Mouse (Mus musculus) myocyte (in vitro differentiated cells): ENCODE data around the gene Rfx3. TPM values are rescaled to one million over a fixed set of nuclear protein-coding genes. Genes with fewer than 3 reads are reported as not detected.

Experiments used
- H3K27me3 ChIP-seq: one replicate; pipeline ENCODE4 v1.6.1; 2011; ENCODE audit not compliant: control insufficient read depth, insufficient read depth, insufficient read length
- H3K36me3 ChIP-seq: one replicate; pipeline ENCODE4 v1.6.1; 2011; ENCODE audit not compliant: control insufficient read depth, insufficient read depth
- H3K4me2 ChIP-seq: one replicate; pipeline ENCODE4 v1.6.1; 2011; ENCODE audit warnings: low read depth, control low read depth
- H3K4me3 ChIP-seq: one replicate; pipeline ENCODE4 v1.5.1; 2011; ENCODE audit warnings: mild to moderate bottlenecking, control low read depth, moderate library complexity
- H3K79me2 ChIP-seq: one replicate; pipeline ENCODE4 v1.6.1; 2011; ENCODE audit not compliant: control insufficient read depth, insufficient read depth
- H3ac ChIP-seq: one replicate; pipeline ENCODE4 v1.6.1; 2011; ENCODE audit not compliant: control insufficient read depth, insufficient read length
- CEBPB ChIP-seq: IDR thresholded peaks from 2 replicates; pipeline ENCODE4 v1.6.1; 2011; ENCODE audit warnings: mild to moderate bottlenecking, moderate library complexity; ENCODE audit not compliant: poor library complexity, insufficient read depth, severe bottlenecking
- E2F4 ChIP-seq: IDR thresholded peaks from one replicate; pipeline ENCODE4 v1.6.1; 2011; ENCODE audit warnings: mild to moderate bottlenecking, control low read depth, moderate library complexity; ENCODE audit not compliant: insufficient read depth
- MAX ChIP-seq: IDR thresholded peaks from one replicate; pipeline ENCODE4 v1.6.1; 2011; ENCODE audit warnings: low read depth, mild to moderate bottlenecking, control low read depth
- MYOD1 ChIP-seq, 3 experiments: IDR thresholded peaks; one replicate each; pipeline ENCODE4 v1.6.1; 2011; ENCODE audit warnings: control low read depth in 2 of 3, low read depth in 2 of 3, mild to moderate bottlenecking in 2 of 3, moderate library complexity in 1 of 3; ENCODE audit not compliant: insufficient read length in 2 of 3, control insufficient read depth in 1 of 3
- MYOG ChIP-seq, 3 experiments: IDR thresholded peaks; one replicate each; pipeline ENCODE4 v1.6.1; 2011; ENCODE audit warnings: control low read depth in 2 of 3, low read depth in 2 of 3, mild to moderate bottlenecking in 2 of 3; ENCODE audit not compliant: insufficient read length in 2 of 3, control insufficient read depth in 1 of 3, insufficient read depth in 1 of 3
- POLR2A ChIP-seq: IDR thresholded peaks from one replicate; pipeline ENCODE4 v1.6.1; 2011; ENCODE audit warnings: low read depth, mild to moderate bottlenecking, control low read depth, moderate library complexity; ENCODE audit not compliant: insufficient read length
- POLR2AphosphoS2 ChIP-seq: IDR thresholded peaks from one replicate; pipeline ENCODE4 v1.6.1; 2011; ENCODE audit warnings: low read depth, control low read depth; ENCODE audit not compliant: insufficient read length
- REST ChIP-seq: IDR thresholded peaks from one replicate; pipeline ENCODE4 v1.6.1; 2011; ENCODE audit warnings: mild to moderate bottlenecking, control low read depth, moderate library complexity; ENCODE audit not compliant: insufficient read depth, insufficient read length
- SRF ChIP-seq: IDR thresholded peaks from one replicate; pipeline ENCODE4 v1.6.1; 2011; ENCODE audit warnings: low read depth; ENCODE audit not compliant: control insufficient read depth, insufficient read length
- TCF12 ChIP-seq: IDR thresholded peaks from one replicate; pipeline ENCODE4 v1.6.1; 2011; ENCODE audit warnings: mild to moderate bottlenecking, control low read depth; ENCODE audit not compliant: poor library complexity, insufficient read depth, severe bottlenecking
- TCF3 ChIP-seq: IDR thresholded peaks from one replicate; pipeline ENCODE4 v1.6.1; 2011; ENCODE audit warnings: low read depth, control low read depth; ENCODE audit not compliant: insufficient read length
- USF1 ChIP-seq: IDR thresholded peaks from one replicate; pipeline ENCODE4 v1.6.1; 2011; ENCODE audit warnings: low read depth, mild to moderate bottlenecking, control low read depth, moderate library complexity
- polyA plus RNA-seq: library from polyadenylated mRNA; unstranded; fragments of >200 nt; fragmentation: generic; extraction: Trizol; gene quantifications from one replicate; pipeline ENCODE4 v1.2.1, GENCODE M21; 2012; ENCODE audit warnings: missing spikeins

Gene Rfx3
- polyA plus RNA-seq, 1 experiment: 0.94 TPM

DNA sequence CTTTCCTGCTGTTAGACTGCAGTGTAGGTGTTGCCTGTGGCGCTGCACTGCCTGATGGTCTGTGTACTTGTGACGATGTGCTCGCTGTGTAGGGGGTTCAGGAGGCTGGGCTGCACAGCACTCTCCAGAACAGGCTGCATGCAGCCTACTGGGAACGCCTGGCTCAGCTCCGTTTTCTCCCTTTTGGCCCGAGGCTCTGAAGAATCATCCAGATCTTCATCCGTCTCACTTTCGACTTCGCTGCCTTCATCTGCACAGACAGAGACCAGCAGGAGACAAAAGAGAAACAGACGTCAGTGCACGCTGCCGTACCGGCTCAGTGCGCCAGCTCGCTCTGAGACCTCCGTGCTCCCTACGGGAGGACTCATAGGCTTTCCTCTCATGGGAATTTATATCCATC, 242.5 kb downstream of the Rfx3 start:
- no peak overlapping the region for H3K4me2 ChIP-seq
- no peak for TF ChIP-seq REST
- TF ChIP-seq E2F4: no peak
- no peak for TF ChIP-seq USF1
- no peak for TF ChIP-seq MYOD1 (IDR thresholded peaks at IDR 0.05; ENCODE audit: control insufficient read depth in 1 of 3, insufficient read length in 2 of 3, low read depth in 2 of 3)
- no peak for TF ChIP-seq MYOG (IDR thresholded peaks at IDR 0.05; ENCODE audit: control insufficient read depth in 1 of 3, insufficient read depth in 1 of 3, insufficient read length in 2 of 3, low read depth in 2 of 3)
- TF ChIP-seq TCF3: no peak
- TF ChIP-seq TCF12: no peak
- no peak for TF ChIP-seq POLR2AphosphoS2
- peaks cover 19% of the 10 kb centered on the region for H3K36me3 ChIP-seq
- no peaks in the 10 kb centered on the region for H3K79me2 ChIP-seq
- H3K4me3 ChIP-seq: no peak overlapping the region
- no peak overlapping the region for H3ac ChIP-seq
- H3K27me3 ChIP-seq: no peaks in the 10 kb centered on the region

DNA sequence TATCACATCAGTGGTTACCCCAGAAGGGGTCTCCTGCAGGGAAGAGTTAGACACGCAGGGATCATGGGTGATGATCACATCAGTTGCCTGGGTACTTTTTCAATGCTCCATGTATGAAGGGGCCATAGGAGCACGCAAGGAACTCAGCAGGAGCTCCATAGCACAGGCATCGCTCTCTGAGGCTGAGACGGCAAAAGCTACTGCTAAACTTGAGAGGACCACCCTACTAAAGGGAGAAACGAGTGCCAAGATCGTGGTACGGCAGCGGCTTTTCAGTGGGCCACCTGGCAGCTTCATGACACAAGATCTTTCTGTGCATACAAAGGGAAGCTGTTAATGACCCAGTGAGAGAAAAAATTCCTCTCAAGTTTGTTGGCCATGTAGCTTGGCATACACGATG, 250.7 kb downstream of the Rfx3 start:
- H3K79me2 ChIP-seq: no peaks in the 10 kb centered on the region
- no peak overlapping the region for H3K4me3 ChIP-seq
- H3ac ChIP-seq: no peak overlapping the region
- TF ChIP-seq TCF3 (no peak), SRF (no peak), MYOG (IDR thresholded peaks at IDR 0.05; ENCODE audit: control insufficient read depth in 1 of 3, insufficient read depth in 1 of 3, insufficient read length in 2 of 3, low read depth in 2 of 3) (no peak), MAX (no peak), E2F4 (no peak), MYOD1 (IDR thresholded peaks at IDR 0.05; ENCODE audit: control insufficient read depth in 1 of 3, insufficient read length in 2 of 3, low read depth in 2 of 3) (no peak), POLR2AphosphoS2 (no peak), POLR2A (no peak), CEBPB (no peak), USF1 (no peak), REST (no peak), TCF12 (no peak)
- H3K36me3 ChIP-seq: peaks cover 5% of the 10 kb centered on the region
- H3K4me2 ChIP-seq: no peak overlapping the region
- no peaks in the 10 kb centered on the region for H3K27me3 ChIP-seq

GRCm38 (mm10) chr19:27759347-27759746, 251.6 kb downstream of the Rfx3 start:
- peaks cover 5% of the 10 kb centered on the region for H3K36me3 ChIP-seq
- no peak overlapping the region for H3ac ChIP-seq
- TF ChIP-seq E2F4 (no peak), CEBPB (no peak), POLR2A (no peak), POLR2AphosphoS2 (no peak), MAX (no peak), MYOD1 (IDR thresholded peaks at IDR 0.05; ENCODE audit: control insufficient read depth in 1 of 3, insufficient read length in 2 of 3, low read depth in 2 of 3) (no peak)
- H3K4me2 ChIP-seq: no peak overlapping the region
- H3K4me3 ChIP-seq: no peak overlapping the region
- H3K79me2 ChIP-seq: no peaks in the 10 kb centered on the region
- H3K27me3 ChIP-seq: no peaks in the 10 kb centered on the region

DNA sequence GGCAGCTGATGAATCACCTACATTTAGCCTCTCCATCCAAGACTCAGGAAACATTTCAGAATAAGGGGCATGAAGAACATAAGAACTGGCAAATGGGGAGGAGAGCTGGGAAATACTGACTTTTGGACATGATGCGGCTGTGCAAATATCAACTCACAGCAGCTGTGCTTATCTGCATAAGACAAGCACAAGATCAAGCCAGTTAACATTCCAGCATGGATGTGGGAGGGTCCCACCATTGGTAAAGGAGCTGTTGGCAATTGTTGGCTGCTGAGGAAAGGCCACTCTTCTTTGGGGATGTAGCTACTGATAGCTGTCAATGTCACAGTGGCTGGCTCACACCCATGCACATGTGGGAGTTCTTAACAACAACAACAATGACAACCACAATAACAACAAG, 263.7 kb downstream of the Rfx3 start:
- H3ac ChIP-seq: no peak overlapping the region
- H3K36me3 ChIP-seq: no peaks in the 10 kb centered on the region
- TF ChIP-seq POLR2A (no peak), CEBPB (no peak)
- H3K4me3 ChIP-seq: no peak overlapping the region
- no peak overlapping the region for H3K4me2 ChIP-seq
- H3K79me2 ChIP-seq: no peaks in the 10 kb centered on the region
- no peaks in the 10 kb centered on the region for H3K27me3 ChIP-seq

GRCm38 (mm10) chr19:27738908-27739307, 272.1 kb downstream of the Rfx3 start:
- no peaks in the 10 kb centered on the region for H3K36me3 ChIP-seq
- TF ChIP-seq CEBPB (no peak), REST (no peak), MYOG (IDR thresholded peaks at IDR 0.05; ENCODE audit: control insufficient read depth in 1 of 3, insufficient read depth in 1 of 3, insufficient read length in 2 of 3, low read depth in 2 of 3) (peak in 1 of 3 experiments; percentile 70), MYOD1 (IDR thresholded peaks at IDR 0.05; ENCODE audit: control insufficient read depth in 1 of 3, insufficient read length in 2 of 3, low read depth in 2 of 3) (peak in 2 of 3 experiments; percentile 55 to 89), TCF12 (peak; percentile 45), USF1 (no peak)
- H3ac ChIP-seq: no peak overlapping the region
- H3K27me3 ChIP-seq: no peaks in the 10 kb centered on the region
- H3K79me2 ChIP-seq: no peaks in the 10 kb centered on the region
- no peak overlapping the region for H3K4me3 ChIP-seq
- no peak overlapping the region for H3K4me2 ChIP-seq

- no peaks in the 10 kb centered on the region for H3K79me2 ChIP-seq
- no peak overlapping the region for H3K4me2 ChIP-seq
- H3K36me3 ChIP-seq: no peaks in the 10 kb centered on the region
- no peak for TF ChIP-seq REST
- no peaks in the 10 kb centered on the region for H3K27me3 ChIP-seq
- no peak overlapping the region for H3ac ChIP-seq
- no peak overlapping the region for H3K4me3 ChIP-seq
Observed at GRCm38 (mm10) chr19:27736571-27736970, 274.4 kb downstream of the Rfx3 start.
